Mouse (Mus musculus) G1E (cell line): Measurements from ENCODE around the gene Siah1a.

Experiments
- GATA1 ChIP-seq: IDR thresholded peaks from 2 replicates; pipeline ENCODE4 v1.6.1; 2012; ENCODE audit warnings: borderline replicate concordance, low read length, inconsistent platforms, mixed read lengths
- POLR2AphosphoS5 ChIP-seq: IDR thresholded peaks from 2 replicates; pipeline ENCODE4 v1.6.1; 2012; ENCODE audit warnings: low read depth, low read length, inconsistent platforms; ENCODE audit not compliant: insufficient replicate concordance

DNA sequence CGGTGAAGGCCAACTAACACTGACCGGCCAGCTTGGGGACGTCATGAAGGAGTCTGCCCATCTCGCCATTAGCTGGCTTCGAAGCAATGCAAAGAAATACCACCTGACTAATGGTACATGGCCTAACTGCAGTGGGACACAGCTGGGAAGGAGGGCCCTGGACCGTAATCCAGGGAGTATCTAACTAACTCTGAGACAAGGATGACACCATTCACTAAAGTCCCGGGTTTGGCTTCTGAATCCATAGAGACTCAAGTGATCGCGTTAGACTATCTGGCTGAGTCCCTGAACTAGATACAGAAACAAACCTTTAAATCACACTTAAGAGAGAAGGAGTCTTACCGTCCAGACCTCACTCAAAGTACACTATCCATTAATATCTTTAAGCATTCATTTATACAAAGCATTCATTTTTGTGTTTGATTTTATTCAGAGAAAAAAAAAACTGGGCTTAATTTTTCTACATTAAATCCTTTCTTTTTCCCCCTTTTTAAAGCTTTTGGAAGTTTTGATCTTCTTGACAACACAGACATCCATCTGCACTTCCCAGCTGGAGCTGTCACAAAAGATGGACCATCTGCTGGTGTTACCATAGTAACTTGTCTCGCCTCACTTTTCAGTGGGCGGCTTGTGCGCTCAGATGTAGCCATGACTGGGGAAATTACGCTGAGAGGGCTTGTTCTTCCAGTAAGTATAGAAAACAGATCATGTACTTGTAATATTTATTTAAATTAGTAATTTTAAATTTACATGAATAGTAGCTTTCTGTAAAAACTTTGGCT, 32.1 kb downstream of the Siah1a start:
- TF ChIP-seq GATA1 (no peak), POLR2AphosphoS5 (no peak)
